Mouse (Mus musculus) hindbrain, postnatal 0 days (tissue): ENCODE measurements around the gene Nbas. TPM values are rescaled to one million over a fixed set of nuclear protein-coding genes. Genes with fewer than 3 reads are reported as not detected.

ENCODE experiments used
- ATAC-seq: fragments of 200-750 bp; cut with Nextera tagmentation; 2 replicates; pipeline ENCODE4 v1.8.0; 2017; ENCODE audit warnings: mild to moderate bottlenecking, moderate TSS enrichment, moderate library complexity
- DNase-seq: peaks from one replicate; pipeline ENCODE4 v3.0.0-alpha.2; 2015; ENCODE audit warnings: low spot score
- H3K27ac ChIP-seq: fragments of 300-500 bp; sonication (generic); 2 replicates; pipeline ENCODE4 v1.5.1; 2014; ENCODE audit warnings: mild to moderate bottlenecking
- H3K27me3 ChIP-seq: fragments of 300-500 bp; sonication (generic); 2 replicates; pipeline ENCODE4 v1.6.1; 2014; ENCODE audit warnings: low read length, mixed read lengths; ENCODE audit not compliant: insufficient read depth
- H3K36me3 ChIP-seq: fragments of 300-500 bp; sonication (generic); 2 replicates; pipeline ENCODE4 v1.6.1; 2014; ENCODE audit warnings: low read length, mixed read lengths; ENCODE audit not compliant: insufficient read depth
- H3K4me1 ChIP-seq: fragments of 300-500 bp; sonication (generic); 2 replicates; pipeline ENCODE4 v1.6.1; 2014; ENCODE audit warnings: antibody characterized with exemption, low read length, mixed read lengths; ENCODE audit not compliant: insufficient read depth
- H3K4me2 ChIP-seq: fragments of 300-500 bp; sonication (generic); 2 replicates; pipeline ENCODE4 v1.6.1; 2014; ENCODE audit warnings: low read depth, mild to moderate bottlenecking, low read length, moderate library complexity, mixed read lengths
- H3K4me3 ChIP-seq: fragments of 300-500 bp; sonication (generic); 2 replicates; pipeline ENCODE4 v1.5.1; 2014; ENCODE audit warnings: low read length
- H3K9ac ChIP-seq: fragments of 300-500 bp; sonication (generic); replicated peaks from 2 replicates; pipeline ENCODE4 v1.6.1; 2014; ENCODE audit warnings: mild to moderate bottlenecking, low read length, moderate library complexity, mixed read lengths
- H3K9me3 ChIP-seq: fragments of 300-500 bp; sonication (generic); 2 replicates; pipeline ENCODE4 v1.6.1; 2016; ENCODE audit warnings: low read length, mixed read lengths
- CTCF ChIP-seq: IDR thresholded peaks from 2 replicates; pipeline ENCODE4 v1.5.1; 2016; ENCODE audit warnings: antibody characterized with exemption, control low read depth, low read depth
- WGBS: fragments of 180-500 bp; shearing (Covaris S2); extraction: QIAGEN DNeasy Blood & Tissue Kit; methylation state at CpG from one replicate; pipeline ENCODE4 v1.1.7; 2014; 5-methylcytosine and 5-hydroxymethylcytosine counted together
- polyA plus RNA-seq: library from polyadenylated mRNA; unstranded; fragments of >200 nt; fragmentation: Nextera tagmentation; extraction: Ambion mirVana; gene quantifications from 2 replicates; pipeline ENCODE4 v1.2.1, GENCODE M21; 2015
- total RNA-seq: library from RNA; depleted of rRNA; stranded (reverse); fragments of >200 nt; gene quantifications from 2 replicates; pipeline ENCODE4 v1.2.3, GENCODE M21; 2014

Nbas gene
- total and polyA plus RNA-seq, 2 experiments from 2014 or later: 12.1 to 48.1 TPM

GRCm38 (mm10) chr12:13445486-13446065 lies 176.6 kb downstream of the Nbas start:
- Histone ChIP-seq H3K27me3 (no peaks in the 10 kb centered on the region), H3K36me3 (no peaks in the 10 kb centered on the region), H3K4me1 (no peaks in the 10 kb centered on the region), H3K4me3 (no peak overlapping the region), H3K9ac (no peak overlapping the region), H3K27ac (no peak overlapping the region), H3K9me3 (no peaks in the 10 kb centered on the region), H3K4me2 (no peak overlapping the region)
- DNase-seq (no peak), ATAC-seq (no peak)
- WGBS: 87% methylated on average over 2 of the region's 2 CpGs
- no peak for TF ChIP-seq CTCF

GRCm38 (mm10) chr12:13448916-13449315 lies 180.0 kb downstream of the Nbas start:
- Histone ChIP-seq H3K27me3 (no peaks in the 10 kb centered on the region), H3K4me3 (no peak overlapping the region), H3K9me3 (no peaks in the 10 kb centered on the region), H3K4me1 (no peaks in the 10 kb centered on the region), H3K27ac (no peak overlapping the region), H3K9ac (no peak overlapping the region), H3K4me2 (no peak overlapping the region), H3K36me3 (no peaks in the 10 kb centered on the region)
- ATAC-seq: no peak
- WGBS: 79% methylated on average over 2 of the region's 2 CpGs
- DNase-seq: no peak
- TF ChIP-seq CTCF: no peak

GRCm38 (mm10) chr12:13452050-13452449 lies 183.1 kb downstream of the Nbas start:
- Histone ChIP-seq H3K27me3 (no peaks in the 10 kb centered on the region), H3K9ac (no peak overlapping the region), H3K9me3 (no peaks in the 10 kb centered on the region), H3K4me1 (no peaks in the 10 kb centered on the region), H3K4me2 (no peak overlapping the region), H3K36me3 (no peaks in the 10 kb centered on the region), H3K27ac (no peak overlapping the region), H3K4me3 (no peak overlapping the region)
- TF ChIP-seq CTCF: no peak
- ATAC-seq (no peak), DNase-seq (no peak)
- 86% methylated on average over 2 of the region's 2 CpGs for WGBS

- Histone ChIP-seq H3K9ac (no peak overlapping the region), H3K4me1 (no peaks in the 10 kb centered on the region), H3K9me3 (no peaks in the 10 kb centered on the region), H3K27me3 (no peaks in the 10 kb centered on the region), H3K36me3 (no peaks in the 10 kb centered on the region), H3K4me2 (no peak overlapping the region), H3K4me3 (no peak overlapping the region), H3K27ac (no peak overlapping the region)
- DNase-seq (no peak), ATAC-seq (no peak)
- 92% methylated on average over 6 of the region's 6 CpGs for WGBS
- no peak for TF ChIP-seq CTCF
Measured at GRCm38 (mm10) chr12:13460223-13460853, 191.4 kb downstream of the Nbas start.

GRCm38 (mm10) chr12:13461558-13462153 lies 192.7 kb downstream of the Nbas start:
- 50% methylated on average over 9 of the region's 9 CpGs for WGBS
- no peaks in the 10 kb centered on the region for H3K9me3 ChIP-seq
- H3K27me3 ChIP-seq: no peaks in the 10 kb centered on the region
- no peak overlapping the region for H3K27ac ChIP-seq
- TF ChIP-seq CTCF: no peak
- no peak overlapping the region for H3K4me2 ChIP-seq
- no peaks in the 10 kb centered on the region for H3K36me3 ChIP-seq
- no peak overlapping the region for H3K4me3 ChIP-seq
- H3K4me1 ChIP-seq: no peaks in the 10 kb centered on the region
- DNase-seq: no peak
- ATAC-seq: no peak
- H3K9ac ChIP-seq: no peak overlapping the region

- no peak overlapping the region for H3K4me3 ChIP-seq
- no peak overlapping the region for H3K9ac ChIP-seq
- 79% methylated on average over 6 of the region's 6 CpGs for WGBS
- TF ChIP-seq CTCF: no peak
- H3K4me1 ChIP-seq: no peaks in the 10 kb centered on the region
- H3K27ac ChIP-seq: no peak overlapping the region
- DNase-seq: peak; percentile 3
- H3K36me3 ChIP-seq: no peaks in the 10 kb centered on the region
- H3K27me3 ChIP-seq: no peaks in the 10 kb centered on the region
- H3K9me3 ChIP-seq: no peaks in the 10 kb centered on the region
- ATAC-seq: 0 out of 2 replicates have a peak, but pooled peaks have one; percentile 40
- H3K4me2 ChIP-seq: no peak overlapping the region
Measured at GRCm38 (mm10) chr12:13462397-13462796, 193.5 kb downstream of the Nbas start.

- Histone ChIP-seq H3K27me3 (no peaks in the 10 kb centered on the region), H3K27ac (no peak overlapping the region), H3K4me1 (no peaks in the 10 kb centered on the region), H3K4me3 (no peak overlapping the region), H3K36me3 (no peaks in the 10 kb centered on the region), H3K9me3 (no peaks in the 10 kb centered on the region), H3K4me2 (no peak overlapping the region), H3K9ac (no peak overlapping the region)
- WGBS: 96% methylated on average over 2 of the region's 2 CpGs
- DNase-seq (no peak), ATAC-seq (no peak)
- no peak for TF ChIP-seq CTCF
Measured at GRCm38 (mm10) chr12:13465554-13465953, 196.6 kb downstream of the Nbas start.
